Mouse (Mus musculus): ENCODE data around the gene Ndst4. TPM values are rescaled to one million over a fixed set of nuclear protein-coding genes. Genes with fewer than 3 reads are reported as not detected.

The Ndst4 gene
- polyA plus RNA-seq (2015; fragmentation: Nextera tagmentation; extraction: Ambion mirVana) = 2.2 TPM in 2 replicates

- peak within 1 kb of the TSS; percentile 63 for H3K9ac ChIP-seq
- H3K27me3 ChIP-seq = no peaks in the 10 kb centered on the region
- no peaks in the 10 kb centered on the region for H3K36me3 ChIP-seq
- H3K4me1 ChIP-seq (replicated peaks) = peaks cover 4% of the 10 kb centered on the region
- ATAC-seq (ENCODE audit: low FRiP score) = peak; percentile 95
- peak within 1 kb of the TSS; percentile 60 for H3K4me2 ChIP-seq
- peak within 1 kb of the TSS; percentile 45 for H3K4me3 ChIP-seq
- H3K27ac ChIP-seq = peak within 1 kb of the TSS; percentile 73
- 9% methylated on average over 14 of the region's 14 CpGs for WGBS
- no peaks in the 10 kb centered on the region for H3K9me3 ChIP-seq
Measured at GRCm38 (mm10) chr3:125403601-125404396, at the start of gene Ndst4. TSS of gene Ndst4 (plus strand) at chr3:125404076.

GRCm38 (mm10) chr3:125397443-125397842 lies 6.4 kb upstream of the Ndst4 start:
- H3K9me3 ChIP-seq = no peaks in the 10 kb centered on the region
- ATAC-seq (ENCODE audit: low FRiP score) = no peak
- H3K4me1 ChIP-seq (replicated peaks) = no peaks in the 10 kb centered on the region
- no peaks in the 10 kb centered on the region for H3K27me3 ChIP-seq
- no peak overlapping the region for H3K27ac ChIP-seq
- no peak overlapping the region for H3K4me3 ChIP-seq
- no peaks in the 10 kb centered on the region for H3K36me3 ChIP-seq
- H3K9ac ChIP-seq = no peak overlapping the region
- H3K4me2 ChIP-seq = no peak overlapping the region
- 81% methylated on average over 3 of the region's 3 CpGs for WGBS

- no peak overlapping the region for H3K27ac ChIP-seq
- ATAC-seq (ENCODE audit: low FRiP score) = no peak
- H3K4me2 ChIP-seq = peak overlapping the region; percentile 13
- peaks cover 4% of the 10 kb centered on the region for H3K4me1 ChIP-seq (replicated peaks)
- 58% methylated on average over 2 of the region's 2 CpGs for WGBS
- H3K9ac ChIP-seq = no peak overlapping the region
- H3K36me3 ChIP-seq = no peaks in the 10 kb centered on the region
- no peak overlapping the region for H3K4me3 ChIP-seq
- H3K27me3 ChIP-seq = no peaks in the 10 kb centered on the region
- no peaks in the 10 kb centered on the region for H3K9me3 ChIP-seq
Measured at GRCm38 (mm10) chr3:125406456-125406855, 2.6 kb downstream of the Ndst4 start.

- Histone ChIP-seq H3K4me3 (no peak overlapping the region), H3K27me3 (no peaks in the 10 kb centered on the region), H3K27ac (no peak overlapping the region), H3K36me3 (no peaks in the 10 kb centered on the region), H3K4me2 (peak overlapping the region; percentile 13; the same call in 1 of the 2 replicates), H3K9me3 (no peaks in the 10 kb centered on the region), H3K4me1 (replicated peaks) (peaks cover 4% of the 10 kb centered on the region), H3K9ac (no peak overlapping the region)
- 89% methylated on average over 3 of the region's 3 CpGs for whole genome bisulfite sequencing
- no peak for ATAC-seq (ENCODE audit: low FRiP score)
Measured at GRCm38 (mm10) chr3:125406991-125407390, 3.1 kb downstream of the Ndst4 start.

GRCm38 (mm10) chr3:125466894-125467652 lies 63.2 kb downstream of the Ndst4 start:
- H3K27me3 ChIP-seq = no peaks in the 10 kb centered on the region
- no peak for ATAC-seq (ENCODE audit: low FRiP score)
- WGBS = 22% methylated on average over 6 of the region's 6 CpGs

GRCm38 (mm10) chr3:125510102-125510501 lies 106.2 kb downstream of the Ndst4 start:
- H3K36me3 ChIP-seq = no peaks in the 10 kb centered on the region
- H3K9ac ChIP-seq = no peak overlapping the region
- WGBS = 79% methylated on average over 5 of the region's 5 CpGs
- H3K9me3 ChIP-seq = no peaks in the 10 kb centered on the region
- H3K4me3 ChIP-seq = no peak overlapping the region
- H3K27me3 ChIP-seq = no peaks in the 10 kb centered on the region
- H3K27ac ChIP-seq = no peak overlapping the region
- no peak for ATAC-seq (ENCODE audit: low FRiP score)
- no peaks in the 10 kb centered on the region for H3K4me1 ChIP-seq (replicated peaks)
- no peak overlapping the region for H3K4me2 ChIP-seq

More at GRCm38 (mm10) chr3:125466894-125467652, 63.2 kb downstream of the Ndst4 start:
- Histone ChIP-seq H3K4me3 (no peak overlapping the region), H3K4me2 (no peak overlapping the region), H3K4me1 (replicated peaks) (no peaks in the 10 kb centered on the region), H3K9ac (no peak overlapping the region), H3K9me3 (no peaks in the 10 kb centered on the region), H3K27ac (no peak overlapping the region), H3K36me3 (no peaks in the 10 kb centered on the region)

GRCm38 (mm10) chr3:125533371-125533770 lies 129.5 kb downstream of the Ndst4 start:
- Histone ChIP-seq H3K4me2 (no peak overlapping the region), H3K27me3 (no peaks in the 10 kb centered on the region), H3K27ac (no peak overlapping the region), H3K36me3 (no peaks in the 10 kb centered on the region), H3K9me3 (no peaks in the 10 kb centered on the region), H3K9ac (no peak overlapping the region), H3K4me1 (replicated peaks) (no peaks in the 10 kb centered on the region), H3K4me3 (no peak overlapping the region)
- peak; percentile 57; the same call in 1 of the 2 replicates for ATAC-seq (ENCODE audit: low FRiP score)
- 67% methylated on average over 8 of the region's 8 CpGs for WGBS

GRCm38 (mm10) chr3:125570602-125571001 lies 166.7 kb downstream of the Ndst4 start:
- no peak for ATAC-seq (ENCODE audit: low FRiP score)
- Histone ChIP-seq H3K9ac (no peak overlapping the region), H3K4me3 (no peak overlapping the region), H3K36me3 (no peaks in the 10 kb centered on the region), H3K27ac (no peak overlapping the region), H3K27me3 (no peaks in the 10 kb centered on the region), H3K4me1 (replicated peaks) (no peaks in the 10 kb centered on the region), H3K9me3 (no peaks in the 10 kb centered on the region), H3K4me2 (no peak overlapping the region)
- 90% methylated on average over 2 of the region's 2 CpGs for WGBS

- Histone ChIP-seq H3K36me3 (no peaks in the 10 kb centered on the region), H3K4me1 (replicated peaks) (no peaks in the 10 kb centered on the region), H3K4me3 (no peak overlapping the region), H3K9me3 (no peaks in the 10 kb centered on the region), H3K4me2 (no peak overlapping the region), H3K9ac (no peak overlapping the region), H3K27me3 (no peaks in the 10 kb centered on the region), H3K27ac (no peak overlapping the region)
- no peak for ATAC-seq (ENCODE audit: low FRiP score)
- WGBS = 79% methylated on average over 2 of the region's 2 CpGs
Measured at GRCm38 (mm10) chr3:125632233-125632632, 228.4 kb downstream of the Ndst4 start.

GRCm38 (mm10) chr3:125655009-125655635 lies 251.2 kb downstream of the Ndst4 start:
- no peaks in the 10 kb centered on the region for H3K9me3 ChIP-seq
- H3K9ac ChIP-seq = no peak overlapping the region
- H3K4me3 ChIP-seq = no peak overlapping the region
- WGBS = 35% methylated on average over 3 of the region's 3 CpGs
- H3K27ac ChIP-seq = no peak overlapping the region
- ATAC-seq (ENCODE audit: low FRiP score) = no peak
- H3K27me3 ChIP-seq = no peaks in the 10 kb centered on the region
- no peaks in the 10 kb centered on the region for H3K36me3 ChIP-seq
- H3K4me1 ChIP-seq (replicated peaks) = no peaks in the 10 kb centered on the region
- no peak overlapping the region for H3K4me2 ChIP-seq

- Histone ChIP-seq H3K4me1 (replicated peaks) (no peaks in the 10 kb centered on the region), H3K9me3 (no peaks in the 10 kb centered on the region), H3K27me3 (no peaks in the 10 kb centered on the region), H3K4me3 (no peak overlapping the region), H3K36me3 (no peaks in the 10 kb centered on the region), H3K27ac (no peak overlapping the region), H3K4me2 (no peak overlapping the region), H3K9ac (no peak overlapping the region)
- 53% methylated on average over 3 of the region's 3 CpGs for WGBS
- 0 out of 2 replicates have a peak, but pooled peaks have one; percentile 74 for ATAC-seq (ENCODE audit: low FRiP score)
Measured at GRCm38 (mm10) chr3:125660114-125660717, 256.3 kb downstream of the Ndst4 start.

Measured in hindbrain, embryonic 13.5 days (tissue).